Mouse (Mus musculus) stomach, postnatal 0 days (tissue): Measurements from ENCODE around the gene Smco2.

Experiments
- CTCF ChIP-seq: IDR thresholded peaks from 2 replicates; pipeline ENCODE4 v1.5.1; 2016; ENCODE audit warnings: antibody characterized with exemption, low read depth, mild to moderate bottlenecking, moderate library complexity
- EP300 ChIP-seq: optimal IDR thresholded peaks from 2 replicates; pipeline ENCODE3; 2016; ENCODE audit warnings: antibody characterized with exemption

- TF ChIP-seq EP300 (no peak), CTCF (no peak)
These were observed 57.9 kb downstream of the Smco2 start for GRCm38 (mm10) chr6:146907795-146908190.
